28 mouse cellular contexts compared by ENCODE assay signal in the genomic region with DNA sequence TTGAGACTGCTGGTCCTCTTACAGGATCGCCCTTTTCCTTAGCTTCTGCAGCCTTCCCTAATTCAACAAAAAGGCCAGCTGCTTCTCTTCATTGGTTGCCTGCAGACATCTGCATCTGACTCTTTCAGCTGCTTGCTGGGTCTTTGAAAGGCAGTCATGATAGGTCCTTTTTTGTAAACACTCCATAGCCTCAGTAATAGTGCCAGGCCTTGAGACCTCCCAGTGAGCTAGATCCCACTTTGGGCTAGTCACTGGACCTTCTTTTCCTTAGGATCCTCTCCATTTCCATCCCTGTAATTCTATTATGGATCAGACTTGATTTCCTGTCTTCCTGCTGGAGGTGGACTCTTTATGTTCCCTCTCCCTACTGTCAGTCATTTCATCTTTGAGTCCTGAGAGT.
"Had no signal": no experiment of that assay in that cellular context is flagged by ENCODE, and none has a peak within 500 bp of the region (broad histone marks: within the 10 kb centered on the region; RNA-seq: fewer than 3 reads in every experiment).

No protein-coding gene starts in this region.

- H3K9me3 ChIP-seq: embryonic facial prominence, embryonic 10.5 days; embryonic facial prominence, embryonic 12.5 days; embryonic facial prominence, embryonic 13.5 days; embryonic facial prominence, embryonic 15.5 days; forebrain, embryonic 10.5 days; forebrain, embryonic 12.5 days; forebrain, embryonic 13.5 days; forebrain, embryonic 15.5 days had no signal

- H3K27me3 ChIP-seq: embryonic facial prominence, embryonic 12.5 days; embryonic facial prominence, embryonic 13.5 days; embryonic facial prominence, embryonic 15.5 days; forebrain, embryonic 12.5 days; forebrain, embryonic 13.5 days; forebrain, embryonic 15.5 days had no signal

- H3K9ac ChIP-seq: embryonic facial prominence, embryonic 12.5 days; embryonic facial prominence, embryonic 13.5 days; embryonic facial prominence, embryonic 15.5 days; forebrain, embryonic 12.5 days; forebrain, embryonic 13.5 days; forebrain, embryonic 15.5 days; forebrain, postnatal 0 days had no signal

- ATAC-seq: forebrain, embryonic 13.5 days; forebrain, embryonic 14.5 days; forebrain, embryonic 15.5 days; forebrain, embryonic 16.5 days; forebrain, postnatal 0 days had no signal

- H3K4me1 ChIP-seq: embryonic facial prominence, embryonic 10.5 days; embryonic facial prominence, embryonic 12.5 days; embryonic facial prominence, embryonic 13.5 days; embryonic facial prominence, embryonic 15.5 days; forebrain, embryonic 10.5 days; forebrain, embryonic 12.5 days; forebrain, embryonic 13.5 days; forebrain, embryonic 15.5 days had no signal

- H3K4me3 ChIP-seq: embryonic facial prominence, embryonic 10.5 days; embryonic facial prominence, embryonic 12.5 days; embryonic facial prominence, embryonic 13.5 days; embryonic facial prominence, embryonic 15.5 days; erythroblast, embryonic 14.5 days; forebrain, embryonic 10.5 days; forebrain, embryonic 12.5 days; forebrain, embryonic 13.5 days; forebrain, embryonic 15.5 days; gastrocnemius, adult 2 months; heart, adult 2 months had no signal

- DNase-seq: cerebellum, adult 2 months; cerebellum, adult 8-10 months; cerebellum, adult 9-10 months; cerebellum, adult 9-11 months; cerebellum, postnatal 10 days; cerebellum, postnatal 14 days; cerebellum, postnatal 25 days; cerebellum, postnatal 36 days; embryo, embryonic 11 days; forebrain, postnatal 0 days; gastrocnemius, adult 2 months; gastrocnemius, postnatal 10 days; gastrocnemius, postnatal 14 days; gastrocnemius, postnatal 25 days; gastrocnemius, postnatal 36 days; heart, adult 18-20 months; heart, adult 2 months had no signal

- H3K4me2 ChIP-seq: embryonic facial prominence, embryonic 12.5 days; embryonic facial prominence, embryonic 13.5 days; embryonic facial prominence, embryonic 15.5 days; forebrain, embryonic 12.5 days; forebrain, embryonic 13.5 days; forebrain, embryonic 15.5 days had no signal

- H3K36me3 ChIP-seq: embryonic facial prominence, embryonic 10.5 days; embryonic facial prominence, embryonic 12.5 days; embryonic facial prominence, embryonic 13.5 days; embryonic facial prominence, embryonic 15.5 days; forebrain, embryonic 10.5 days; forebrain, embryonic 12.5 days; forebrain, embryonic 15.5 days had no signal

- H3K27ac ChIP-seq: embryonic facial prominence, embryonic 10.5 days; embryonic facial prominence, embryonic 12.5 days; embryonic facial prominence, embryonic 13.5 days; embryonic facial prominence, embryonic 15.5 days; forebrain, embryonic 10.5 days; forebrain, embryonic 12.5 days; forebrain, embryonic 13.5 days; forebrain, embryonic 15.5 days; gastrocnemius, adult 2 months; heart, adult 2 months had no signal
